ENCODE assay signal across 13 mouse cellular contexts in the genomic region with DNA sequence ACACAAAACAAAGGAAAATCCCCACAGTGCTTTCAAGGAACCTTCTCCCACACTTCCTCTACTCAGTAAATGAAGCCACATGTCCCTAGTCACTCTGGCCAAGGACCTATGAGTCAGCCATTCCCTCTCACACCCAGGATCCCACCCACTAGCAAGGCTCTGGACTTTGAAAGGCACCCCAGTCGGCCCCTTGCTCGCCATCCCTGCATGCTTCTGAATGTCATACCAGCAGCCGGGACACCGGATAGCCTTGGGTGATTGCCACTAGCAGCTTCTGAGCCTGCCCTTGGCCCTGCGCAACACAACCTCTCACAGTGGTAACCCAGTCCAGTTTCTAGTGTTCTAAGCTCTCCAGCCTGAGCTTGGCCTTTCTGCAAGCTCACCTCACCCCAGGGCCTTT. TPM values are rescaled to one million over a fixed set of nuclear protein-coding genes. Genes with fewer than 3 reads are reported as not detected.
DNase-seq lines count a peak whose midpoint lies in the region; ATAC-seq and TF ChIP-seq lines count a peak whose summit lies in the region.
"Had no signal": no experiment of that assay in that cellular context is flagged by ENCODE, and none has a peak within 500 bp of the region (broad histone marks: within the 10 kb centered on the region; RNA-seq: fewer than 3 reads in every experiment).

No protein-coding gene starts in this region.

- H3K27ac ChIP-seq in heart, embryonic 11.5 days (ENCODE audit: low read depth, low read length), result no peak overlapping the region
- peak overlapping the region; percentile 42 for H3K27ac ChIP-seq in heart, adult 2 months
- H3K27ac ChIP-seq: embryonic facial prominence, embryonic 12.5 days; intestine, embryonic 15.5 days; left cerebral cortex, adult 2 months; liver, embryonic 15.5 days; midbrain, embryonic 15.5 days had no signal

- no peak overlapping the region for H3K4me3 ChIP-seq in heart, embryonic 11.5 days (ENCODE audit: low read depth, low read length)
- no peak overlapping the region for H3K4me3 ChIP-seq in heart, adult 2 months
- H3K4me3 ChIP-seq: embryonic facial prominence, embryonic 12.5 days; intestine, embryonic 15.5 days; left cerebral cortex, adult 2 months; liver, embryonic 15.5 days; midbrain, embryonic 15.5 days had no signal

- DNase-seq in heart, adult 18-20 months, result peak; percentile 70 to 80
- DNase-seq in adrenal gland, adult 2 months, result peak; percentile 94
- DNase-seq in heart, adult 2 months, result peak; percentile 66 to 75
- peak; percentile 47 for DNase-seq in kidney, postnatal 10 days
- DNase-seq in right cerebral cortex, postnatal 4 days, result no peak
- no peak for DNase-seq in natural killer cell, adult 2 months (ENCODE audit: low spot score in 2 of 2)
- DNase-seq in B cell, adult 2 months, result no peak

- no peak overlapping the region for H3K4me2 ChIP-seq in heart, embryonic 11.5 days
- H3K4me2 ChIP-seq: embryonic facial prominence, embryonic 12.5 days; intestine, embryonic 15.5 days; liver, embryonic 15.5 days; midbrain, embryonic 15.5 days had no signal

- H3K27me3 ChIP-seq in heart, embryonic 11.5 days (ENCODE audit: control insufficient read depth, insufficient read depth, low read length), result no peaks in the 10 kb centered on the region
- H3K27me3 ChIP-seq in heart, adult 2 months (ENCODE audit: control insufficient read depth, insufficient read depth, low read length), result no peaks in the 10 kb centered on the region
- H3K27me3 ChIP-seq: embryonic facial prominence, embryonic 12.5 days; intestine, embryonic 15.5 days; midbrain, embryonic 15.5 days had no signal

- TF ChIP-seq EP300 in heart, adult 2 months (IDR thresholded peaks at IDR 0.05; ENCODE audit: insufficient read depth, low read depth, low read length), result peak; percentile 53; the same call in 1 of the 2 replicates

- intact Hi-C loops in heart, adult 2 months (cut with DNase I), result loop anchor here (2.0 kb wide), 2 partner anchors 17 to 29 kb away; no protein-coding TSS in a partner anchor

- ATAC-seq in heart, embryonic 11.5 days (replicated peaks; ENCODE audit: insufficient number of reproducible peaks, low FRiP score, low TSS enrichment), result no peak
- ATAC-seq: intestine, embryonic 15.5 days; midbrain, embryonic 15.5 days had no signal

- H3K79me2 ChIP-seq in heart, adult 2 months (replicated peaks; ENCODE audit: control insufficient read depth, insufficient read depth, low read length), result no peaks in the 10 kb centered on the region

- no peaks in the 10 kb centered on the region; the same call in 1 of the 2 replicates for H3K36me3 ChIP-seq in heart, embryonic 11.5 days (ENCODE audit: control insufficient read depth, insufficient read depth, low read length)
- peaks cover 10% of the 10 kb centered on the region for H3K36me3 ChIP-seq in heart, adult 2 months (ENCODE audit: control insufficient read depth, insufficient read depth, low read length)
- H3K36me3 ChIP-seq: intestine, embryonic 15.5 days; liver, embryonic 15.5 days; midbrain, embryonic 15.5 days had no signal

- 72% methylated on average over 5 of the region's 5 CpGs for WGBS in heart, embryonic 11.5 days (ENCODE audit: insufficient replicate concordance)
- 31% methylated on average over 5 of the region's 5 CpGs for WGBS in heart, adult 2 months

- no peak for TF ChIP-seq POLR2A in heart, adult 2 months (IDR thresholded peaks at IDR 0.05; ENCODE audit: insufficient read depth, low read depth, low read length)

- no peak for TF ChIP-seq CTCF in heart, adult 2 months (IDR thresholded peaks at IDR 0.05)

- peaks cover 34% of the 10 kb centered on the region for H3K4me1 ChIP-seq in heart, embryonic 11.5 days (ENCODE audit: control insufficient read depth, insufficient read depth, low read length)
- H3K4me1 ChIP-seq in heart, adult 2 months (ENCODE audit: control insufficient read depth, insufficient read depth, low read length), result peaks cover 26% of the 10 kb centered on the region

- no peak overlapping the region for H3K9ac ChIP-seq in heart, embryonic 11.5 days (ENCODE audit: low read depth, low read length)
- H3K9ac ChIP-seq in heart, adult 2 months (ENCODE audit: low read depth, low read length), result no peak overlapping the region
- H3K9ac ChIP-seq: embryonic facial prominence, embryonic 12.5 days; intestine, embryonic 15.5 days; liver, embryonic 15.5 days; midbrain, embryonic 15.5 days had no signal

- no peaks in the 10 kb centered on the region for H3K9me3 ChIP-seq in heart, embryonic 11.5 days (replicated peaks; ENCODE audit: control insufficient read depth, low read length)
- H3K9me3 ChIP-seq: embryonic facial prominence, embryonic 12.5 days; intestine, embryonic 15.5 days; liver, embryonic 15.5 days; midbrain, embryonic 15.5 days had no signal

RNA-seq across cellular contexts. Expression of gene Tns1, which starts 58.2 kb away (rescaled TPM):
- total RNA-seq in heart, adult 18-20 months (2021), result 100 to 1,000 TPM; 636 to 666 TPM
- 71.9 and 75.6 TPM in 2 replicates for polyA plus RNA-seq in heart, embryonic 11.5 days (2014; fragmentation: Nextera tagmentation; extraction: Ambion mirVana)
- total RNA-seq in adrenal gland, adult 2 months (2021), result 100 to 1,000 TPM; 424 to 432 TPM
- 523 and 701 TPM in 2 replicates for polyA plus RNA-seq in adrenal gland, adult 2 months (2012; rRNA removed)
- total RNA-seq in heart, adult 2 months (2021), result 100 to 1,000 TPM; 629 to 748 TPM
- polyA plus RNA-seq in heart, adult 2 months (2012; rRNA removed), result 329 and 365 TPM in 2 replicates

RNA-seq across cellular contexts. Expression of gene Rufy4, which starts 59.3 kb away (rescaled TPM):
- total RNA-seq in heart, adult 18-20 months (2021), result under 1 TPM; 0.84 to 0.95 TPM
- polyA plus RNA-seq in heart, embryonic 11.5 days (2014; fragmentation: Nextera tagmentation; extraction: Ambion mirVana), result 0.21 and 0.39 TPM in 2 replicates
- 1 to 10 TPM; 1.0 to 2.2 TPM for total RNA-seq in adrenal gland, adult 2 months (2021)
- polyA plus RNA-seq in adrenal gland, adult 2 months (2012; rRNA removed), result 0.45 and 0.90 TPM in 2 replicates
- total RNA-seq in heart, adult 2 months (2021), result 1 to 10 TPM; 1.1 to 1.2 TPM
- 0.59 and 1.0 TPM in 2 replicates for polyA plus RNA-seq in heart, adult 2 months (2012; rRNA removed)
- polyA plus RNA-seq: liver, embryonic 15.5 days had no signal

Comparison
In these comparisons a context has a peak if more than half of its experiments do, and no peak if none do; other contexts are left out.
1. DNase-seq: peak in heart, adult 18-20 months (2 of 2), adrenal gland, adult 2 months (single experiment), heart, adult 2 months (2 of 2) and kidney, postnatal 10 days (single experiment); none in right cerebral cortex, postnatal 4 days (single experiment), natural killer cell, adult 2 months (0 of 2) and B cell, adult 2 months (0 of 2).